Mouse (Mus musculus) E14TG2a.4 (cell line): ENCODE results near the gene Crtc1.
A peak's percentile ranks its signal among the peaks of the same experiment; 100 is the strongest.

ENCODE experiments used
- H3K27me3 ChIP-seq: 2 replicates; pipeline ENCODE4 v1.6.1; 2014; ENCODE audit warnings: low read length, control low read depth; ENCODE audit not compliant: insufficient read depth
- H3K36me3 ChIP-seq: 2 replicates; pipeline ENCODE4 v1.6.1; 2014; ENCODE audit warnings: low read length, control low read depth; ENCODE audit not compliant: insufficient read depth
- H3K4me1 ChIP-seq: replicated peaks from 2 replicates; pipeline ENCODE4 v1.6.1; 2014; ENCODE audit warnings: low read depth, low read length, control low read depth
- H3K4me3 ChIP-seq: replicated peaks from 2 replicates; pipeline ENCODE4 v1.5.1; 2014; ENCODE audit warnings: mild to moderate bottlenecking, low read length
- H3K9me3 ChIP-seq: 2 replicates; pipeline ENCODE4 v1.6.1; 2014; ENCODE audit warnings: low read length, control low read depth
- CTCF ChIP-seq: conservative IDR thresholded peaks from 2 replicates; pipeline ENCODE4 v1.5.1; 2014; ENCODE audit warnings: low read length
- NANOG ChIP-seq: IDR thresholded peaks from 2 replicates; pipeline ENCODE4 v1.6.1; 2014; ENCODE audit warnings: borderline replicate concordance, low read length, mixed read lengths
- POU5F1 ChIP-seq: IDR thresholded peaks from 2 replicates; pipeline ENCODE4 v1.6.1; 2014; ENCODE audit warnings: low read length, borderline replicate concordance

The Crtc1 gene

DNA sequence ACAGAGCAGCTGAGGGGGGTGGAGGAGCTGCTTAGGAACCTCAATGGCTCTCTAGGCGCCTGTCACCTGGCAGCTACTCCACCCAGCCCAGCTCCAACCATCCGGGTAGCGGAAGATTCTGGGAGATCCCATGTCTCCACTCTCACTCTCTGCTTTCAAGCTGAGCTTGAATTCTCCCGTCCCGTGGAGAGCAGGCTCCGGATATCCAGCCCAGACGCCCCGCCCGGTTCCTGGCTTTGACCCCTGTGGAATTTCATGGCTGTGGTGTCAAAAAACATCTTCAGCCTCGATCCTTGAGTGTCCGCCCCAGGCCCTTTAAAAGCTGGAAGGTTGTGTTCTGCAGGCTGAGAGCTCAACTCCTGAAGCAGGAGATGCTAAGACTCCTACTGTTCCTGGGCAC lies 27.4 kb upstream of the Crtc1 start:
- Histone ChIP-seq H3K9me3 (no peaks in the 10 kb centered on the region), H3K27me3 (no peaks in the 10 kb centered on the region), H3K36me3 (peaks cover 50% of the 10 kb centered on the region), H3K4me3 (peak overlapping the region; percentile 35; the same call in 1 of the 2 replicates), H3K4me1 (peaks cover 43% of the 10 kb centered on the region)
- TF ChIP-seq POU5F1 (no peak), CTCF (no peak), NANOG (no peak)

DNA sequence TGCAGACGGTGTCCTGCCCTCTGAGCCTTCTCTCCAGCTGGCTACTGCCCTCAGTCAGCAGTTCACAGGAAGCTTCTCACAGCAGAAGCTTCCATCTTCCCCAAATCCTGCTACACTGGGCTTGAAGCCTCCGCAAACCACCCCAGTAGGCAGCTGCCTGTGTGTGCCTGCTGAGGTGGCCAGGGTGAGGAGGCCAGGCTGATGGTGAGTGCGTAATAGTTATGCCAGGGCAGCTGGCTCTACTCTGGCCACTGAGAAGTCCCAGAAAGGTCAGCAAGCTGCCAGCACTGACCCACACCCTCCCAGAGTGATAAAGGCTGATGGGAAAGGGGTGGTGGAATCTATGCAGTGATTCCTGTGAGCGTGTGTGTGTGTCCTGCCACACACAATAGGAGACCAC lies 26.9 kb upstream of the Crtc1 start:
- H3K4me3 ChIP-seq = 0 out of 2 replicates have a peak overlapping the region, but pooled peaks have one; percentile 35
- H3K9me3 ChIP-seq = no peaks in the 10 kb centered on the region
- H3K27me3 ChIP-seq = no peaks in the 10 kb centered on the region
- peaks cover 43% of the 10 kb centered on the region for H3K4me1 ChIP-seq
- H3K36me3 ChIP-seq = peaks cover 50% of the 10 kb centered on the region
- TF ChIP-seq CTCF (no peak), POU5F1 (no peak), NANOG (no peak)

DNA sequence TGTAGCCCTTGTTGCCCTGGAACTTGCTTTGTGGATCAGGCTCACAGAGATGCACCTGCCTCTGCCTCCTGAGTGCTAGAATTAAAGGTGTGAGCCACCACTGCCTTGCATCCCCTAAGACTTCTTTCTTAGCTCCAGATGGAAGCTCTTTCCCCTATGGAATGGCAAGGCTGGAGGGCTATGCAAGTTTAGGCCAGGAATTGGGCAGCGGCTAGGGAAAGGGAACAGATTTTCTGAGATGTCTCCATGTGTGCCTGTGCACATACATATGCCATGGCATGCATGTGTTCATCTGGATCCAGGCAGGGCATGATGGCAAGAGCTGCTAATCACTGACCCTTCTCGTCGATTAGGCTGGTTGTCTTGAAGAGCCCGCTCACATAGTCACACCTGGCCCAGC lies 26.3 kb upstream of the Crtc1 start:
- H3K4me1 ChIP-seq = peaks cover 43% of the 10 kb centered on the region
- H3K36me3 ChIP-seq = peaks cover 49% of the 10 kb centered on the region
- H3K9me3 ChIP-seq = no peaks in the 10 kb centered on the region
- no peak overlapping the region for H3K4me3 ChIP-seq
- H3K27me3 ChIP-seq = no peaks in the 10 kb centered on the region
- no peak for TF ChIP-seq POU5F1
- TF ChIP-seq NANOG = no peak
- no peak for TF ChIP-seq CTCF

DNA sequence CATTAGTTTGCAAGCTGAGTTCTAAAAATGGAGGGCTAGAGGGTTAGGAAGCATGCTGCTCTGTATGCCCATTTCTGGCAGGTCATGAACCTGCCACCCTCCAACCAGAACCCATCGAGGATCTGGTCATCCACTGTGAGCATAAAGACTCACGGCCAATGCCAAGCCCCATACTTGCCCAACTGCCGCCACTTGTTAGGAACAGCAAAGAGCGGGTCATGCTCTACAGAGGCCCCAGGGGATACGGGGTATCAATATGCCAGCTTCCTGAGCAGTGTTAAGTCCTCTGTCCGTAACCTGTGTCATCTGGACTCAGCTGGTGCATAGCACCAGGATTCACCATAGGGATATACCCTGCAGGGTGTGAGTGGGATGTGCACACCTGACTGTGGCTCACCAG lies 24.8 kb upstream of the Crtc1 start:
- H3K4me3 ChIP-seq = no peak overlapping the region
- TF ChIP-seq NANOG (no peak), POU5F1 (no peak)

DNA sequence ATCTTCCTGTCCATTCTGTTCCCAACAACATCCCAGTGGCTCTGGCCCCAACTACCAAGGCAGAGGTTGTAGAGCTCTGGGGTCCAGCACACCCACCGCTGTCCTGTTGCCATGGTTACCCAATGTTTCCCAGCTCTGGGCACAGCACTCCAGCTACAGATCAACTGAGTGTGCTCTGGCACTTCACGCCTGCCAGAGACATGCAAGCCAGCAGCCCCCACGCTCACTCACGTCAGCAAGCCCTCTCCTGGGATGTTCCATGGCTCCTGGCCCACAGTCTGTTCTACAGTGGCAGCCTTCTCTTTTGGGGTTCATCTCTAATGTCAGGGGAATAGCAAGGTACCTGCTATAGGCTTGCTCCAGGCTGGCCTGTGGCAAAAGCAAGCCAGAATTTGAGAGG lies 23.9 kb upstream of the Crtc1 start:
- H3K9me3 ChIP-seq = 0 out of 2 replicates have a peak, but pooled peaks cover 3% of the 10 kb centered on the region
- peaks cover 29% of the 10 kb centered on the region for H3K4me1 ChIP-seq
- H3K4me3 ChIP-seq = no peak overlapping the region
- TF ChIP-seq NANOG (no peak), CTCF (no peak), POU5F1 (no peak)
- no peaks in the 10 kb centered on the region for H3K27me3 ChIP-seq
- peaks cover 29% of the 10 kb centered on the region for H3K36me3 ChIP-seq

More for the DNA sequence above, 24.8 kb upstream of the Crtc1 start:
- Histone ChIP-seq H3K27me3 (no peaks in the 10 kb centered on the region), H3K9me3 (0 out of 2 replicates have a peak, but pooled peaks cover 3% of the 10 kb centered on the region), H3K36me3 (peaks cover 34% of the 10 kb centered on the region), H3K4me1 (peaks cover 29% of the 10 kb centered on the region)

DNA sequence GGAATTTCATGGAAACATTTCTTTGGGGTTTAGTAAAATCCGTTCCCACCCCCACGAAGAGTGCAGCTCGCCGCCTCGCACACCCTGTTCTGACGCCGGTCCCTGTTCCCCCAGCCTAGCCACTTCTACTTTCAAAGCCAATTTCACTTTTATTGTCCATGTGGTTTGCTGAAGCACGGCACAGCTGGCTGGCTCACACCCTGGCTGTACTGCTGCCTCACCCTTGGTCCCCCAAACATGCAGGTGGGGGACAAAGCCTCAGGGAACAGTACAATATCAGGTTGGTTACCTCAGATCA lies 23.1 kb upstream of the Crtc1 start:
- 0 out of 2 replicates have a peak, but pooled peaks cover 3% of the 10 kb centered on the region for H3K9me3 ChIP-seq
- no peak for TF ChIP-seq NANOG
- no peak for TF ChIP-seq CTCF
- TF ChIP-seq POU5F1 = no peak
- peaks cover 24% of the 10 kb centered on the region for H3K36me3 ChIP-seq
- H3K4me1 ChIP-seq = peaks cover 21% of the 10 kb centered on the region
- H3K4me3 ChIP-seq = no peak overlapping the region
- no peaks in the 10 kb centered on the region for H3K27me3 ChIP-seq

DNA sequence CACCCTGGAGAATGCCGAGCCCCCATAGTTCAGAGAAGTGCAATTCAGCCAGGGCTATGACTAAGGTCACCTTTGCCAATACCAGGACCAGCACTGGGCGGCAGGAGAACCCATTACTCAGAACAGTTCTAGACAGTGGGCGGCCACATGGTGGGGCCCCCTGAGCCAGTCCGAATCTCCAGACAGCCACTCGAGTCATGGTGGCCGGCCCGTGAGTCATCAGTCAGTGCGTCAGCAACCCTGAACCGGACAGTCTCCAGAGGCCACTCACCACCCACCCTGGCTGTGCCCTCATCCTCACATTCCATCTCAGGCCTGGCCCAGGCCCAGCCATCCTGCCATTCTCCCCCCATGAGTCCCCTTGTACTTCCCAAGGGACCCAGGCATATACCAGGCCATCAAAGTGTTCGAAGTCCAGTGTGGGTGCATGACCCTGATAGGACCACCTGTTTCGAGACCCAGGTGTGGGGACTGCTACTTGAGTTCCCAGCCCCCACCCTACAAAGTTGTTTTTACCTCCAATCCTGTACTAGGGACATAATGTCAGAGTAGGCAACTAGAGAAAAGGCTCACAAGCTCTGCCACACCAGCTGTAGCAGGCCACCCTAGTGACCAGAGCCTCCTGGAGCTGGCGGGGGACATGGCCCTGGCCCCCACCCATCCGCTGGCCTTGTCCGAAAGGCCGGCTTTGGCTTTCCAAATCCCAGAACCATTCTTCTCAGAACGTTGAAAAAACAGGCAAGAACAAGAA lies 22.6 kb upstream of the Crtc1 start:
- Histone ChIP-seq H3K27me3 (0 out of 2 replicates have a peak, but pooled peaks cover 3% of the 10 kb centered on the region), H3K9me3 (0 out of 2 replicates have a peak, but pooled peaks cover 3% of the 10 kb centered on the region), H3K36me3 (peaks cover 21% of the 10 kb centered on the region), H3K4me3 (no peak overlapping the region), H3K4me1 (peaks cover 16% of the 10 kb centered on the region)
- TF ChIP-seq CTCF (no peak), NANOG (no peak), POU5F1 (no peak)

DNA sequence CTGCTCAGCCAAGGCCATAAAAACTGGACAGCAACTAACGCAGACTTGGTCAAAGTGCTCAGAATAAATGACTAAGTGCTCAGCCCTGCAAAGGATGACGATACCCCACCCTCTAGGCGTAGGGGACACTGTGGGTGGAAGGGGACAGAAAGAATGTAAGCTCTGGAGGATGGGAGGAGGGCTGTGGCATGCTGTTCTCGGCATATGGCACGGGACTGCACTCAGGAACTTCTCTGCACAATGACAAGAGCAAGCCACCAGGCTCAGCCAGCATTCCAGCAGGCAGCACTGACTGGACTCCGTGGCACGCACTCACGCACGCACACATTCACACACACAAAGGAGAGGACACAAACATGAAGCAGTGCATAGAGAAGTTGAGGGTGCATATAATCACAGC lies 21.2 kb upstream of the Crtc1 start:
- 0 out of 2 replicates have a peak, but pooled peaks cover 3% of the 10 kb centered on the region for H3K27me3 ChIP-seq
- H3K4me1 ChIP-seq = peaks cover 15% of the 10 kb centered on the region
- TF ChIP-seq CTCF = no peak
- no peak for TF ChIP-seq NANOG
- no peak for TF ChIP-seq POU5F1
- no peak overlapping the region for H3K4me3 ChIP-seq
- peaks cover 11% of the 10 kb centered on the region for H3K36me3 ChIP-seq
- 0 out of 2 replicates have a peak, but pooled peaks cover 3% of the 10 kb centered on the region for H3K9me3 ChIP-seq

DNA sequence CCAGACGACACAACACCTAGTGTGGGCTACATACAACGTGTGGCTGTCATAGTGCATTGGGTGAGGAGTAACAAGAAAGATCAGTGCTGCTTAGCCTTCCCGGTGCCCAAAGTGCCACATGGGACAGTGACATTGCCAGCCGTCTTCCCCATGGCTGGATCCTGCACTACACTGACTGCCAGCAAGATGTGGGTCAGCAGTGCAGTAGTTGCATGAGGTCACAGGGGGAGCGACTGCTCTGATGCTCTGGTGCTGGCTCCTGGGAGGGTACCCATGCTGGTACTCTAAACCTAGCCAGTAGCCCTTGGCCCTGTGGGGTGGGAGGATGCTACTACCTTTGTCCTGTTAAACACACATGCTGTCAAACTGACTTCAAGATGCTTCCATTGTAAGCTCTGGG lies 20.8 kb upstream of the Crtc1 start:
- no peak for TF ChIP-seq POU5F1
- TF ChIP-seq NANOG = no peak
- no peak for TF ChIP-seq CTCF
- Histone ChIP-seq H3K4me1 (peaks cover 18% of the 10 kb centered on the region), H3K4me3 (no peak overlapping the region), H3K36me3 (peaks cover 7% of the 10 kb centered on the region), H3K9me3 (0 out of 2 replicates have a peak, but pooled peaks cover 3% of the 10 kb centered on the region), H3K27me3 (0 out of 2 replicates have a peak, but pooled peaks cover 3% of the 10 kb centered on the region)
